Mouse (Mus musculus) megakaryocyte, adult 5-6 weeks (primary cell): ENCODE measurements at regions not wholly inside any gene's neighbourhood (a gene's known extent, or its start where the extent isn't known, plus 50 kb on each side); places are given as distances from the start of the nearest gene placed in this dataset.

Experiments
- ATAC-seq: 2 replicates; pipeline ENCODE4 v1.8.0; 2016; ENCODE audit warnings: mild to moderate bottlenecking, inconsistent platforms; ENCODE audit not compliant: poor library complexity, severe bottlenecking

DNA sequence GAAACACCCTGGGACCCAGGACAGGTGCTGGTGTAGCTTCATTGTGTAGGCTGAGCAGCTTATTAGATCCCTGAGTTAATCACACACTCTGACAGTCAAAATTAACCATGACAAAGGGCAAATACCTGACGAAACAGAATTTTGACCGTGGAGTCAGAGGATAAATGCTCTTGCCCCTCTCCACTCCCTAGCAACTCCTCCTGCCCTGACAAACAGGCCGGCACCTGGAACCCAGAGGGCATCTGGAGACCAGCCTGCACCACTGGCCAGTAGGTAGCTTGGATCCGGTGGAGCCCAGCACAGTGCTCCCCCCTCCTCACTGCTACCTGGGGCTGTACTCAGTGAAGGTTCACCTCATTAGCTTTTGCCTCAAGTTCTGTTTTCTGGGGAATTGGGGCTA, 174.5 kb downstream of the Snx10 start:
- ATAC-seq = no peak

DNA sequence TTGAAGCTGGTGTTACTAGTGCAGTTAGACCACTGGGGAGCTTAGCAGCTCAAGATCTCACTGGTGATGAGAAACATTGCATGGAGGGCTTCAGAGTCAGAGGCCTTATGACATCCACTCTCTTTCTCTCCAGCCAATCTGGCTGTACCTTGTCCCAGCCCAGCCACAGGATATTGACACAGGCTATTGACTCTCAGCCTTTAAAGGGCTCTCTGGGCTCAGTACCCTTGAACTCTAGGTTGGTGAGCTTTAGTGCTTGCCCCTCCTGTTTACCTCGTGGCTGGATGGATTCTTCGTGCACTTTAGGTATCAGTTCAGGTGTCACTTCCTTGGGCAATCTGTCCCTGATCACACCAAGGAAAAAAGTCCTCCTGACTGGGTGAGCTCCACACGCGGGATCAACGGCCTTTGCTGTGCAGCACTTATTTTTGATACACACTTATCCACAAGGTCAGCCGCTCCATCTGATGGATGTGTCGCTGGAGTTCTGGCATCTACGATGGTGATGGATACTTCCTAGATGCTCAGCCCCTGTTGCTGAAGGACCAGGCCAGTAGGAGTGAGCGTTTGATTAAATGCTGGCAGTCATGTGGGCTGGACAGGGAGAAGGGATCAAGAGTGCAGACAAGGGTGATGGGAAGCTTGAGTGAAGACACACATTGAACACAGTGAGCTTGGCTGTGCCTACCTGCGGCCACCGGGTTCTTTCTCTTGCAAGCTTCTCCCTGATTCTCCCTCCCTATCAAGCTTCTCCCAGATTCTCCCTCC, 177.7 kb downstream of the Snx10 start:
- ATAC-seq = no peak

- no peak for ATAC-seq
These were observed 178.9 kb downstream of the Snx10 start for GRCm38 (mm10) chr6:51702456-51703171.

DNA sequence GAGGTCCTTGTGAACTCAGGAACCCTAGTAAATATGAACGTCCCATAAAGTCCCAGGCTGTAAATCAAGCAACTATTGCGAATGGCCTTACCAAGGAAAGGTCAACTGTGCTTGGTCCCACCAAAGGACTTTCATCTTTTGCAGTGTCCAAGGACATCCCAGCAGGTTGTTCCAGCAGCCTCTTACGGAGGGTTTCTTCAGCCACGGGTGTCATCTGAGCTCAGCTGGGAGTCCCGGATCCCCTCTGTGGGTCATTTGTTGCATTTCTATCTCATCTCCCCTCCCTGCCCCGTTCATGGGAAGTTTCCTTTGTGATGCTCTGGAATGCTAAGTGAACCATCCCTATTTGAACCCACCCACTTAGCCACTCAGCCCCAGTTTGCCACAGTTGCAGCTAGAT, 184.3 kb downstream of the Snx10 start:
- no peak for ATAC-seq

DNA sequence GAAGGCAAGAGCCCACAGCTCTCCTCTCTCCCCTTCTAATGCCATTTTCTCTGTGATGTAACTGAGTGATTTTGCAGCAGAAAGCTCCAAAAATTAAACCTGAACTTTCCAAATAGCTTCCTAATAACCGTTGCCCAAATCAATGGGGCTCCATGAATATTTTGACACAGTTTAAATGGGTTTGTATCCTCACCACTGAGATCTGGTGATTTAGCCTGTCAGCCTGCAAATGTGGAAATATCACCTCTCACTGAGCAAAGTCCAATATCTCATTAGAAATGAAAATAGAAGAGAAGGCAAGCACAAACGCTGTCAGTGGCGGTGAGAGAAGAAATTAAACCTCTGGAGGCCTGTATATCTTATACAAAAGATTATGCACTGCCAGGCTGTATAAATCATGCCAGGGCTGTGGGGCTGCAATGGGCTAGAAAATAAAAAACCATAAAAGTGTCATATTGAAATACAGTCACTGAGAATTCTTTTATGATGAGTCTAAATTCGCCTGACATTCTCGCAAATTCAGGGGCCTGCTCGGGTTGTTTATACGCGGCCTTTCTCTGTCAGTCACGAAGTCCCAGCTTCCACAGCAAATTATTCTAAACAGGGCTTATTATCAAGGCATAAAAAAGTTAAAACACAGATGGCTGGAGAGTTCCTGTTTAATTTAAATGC, 185.1 kb downstream of the Snx10 start:
- no peak for ATAC-seq

DNA sequence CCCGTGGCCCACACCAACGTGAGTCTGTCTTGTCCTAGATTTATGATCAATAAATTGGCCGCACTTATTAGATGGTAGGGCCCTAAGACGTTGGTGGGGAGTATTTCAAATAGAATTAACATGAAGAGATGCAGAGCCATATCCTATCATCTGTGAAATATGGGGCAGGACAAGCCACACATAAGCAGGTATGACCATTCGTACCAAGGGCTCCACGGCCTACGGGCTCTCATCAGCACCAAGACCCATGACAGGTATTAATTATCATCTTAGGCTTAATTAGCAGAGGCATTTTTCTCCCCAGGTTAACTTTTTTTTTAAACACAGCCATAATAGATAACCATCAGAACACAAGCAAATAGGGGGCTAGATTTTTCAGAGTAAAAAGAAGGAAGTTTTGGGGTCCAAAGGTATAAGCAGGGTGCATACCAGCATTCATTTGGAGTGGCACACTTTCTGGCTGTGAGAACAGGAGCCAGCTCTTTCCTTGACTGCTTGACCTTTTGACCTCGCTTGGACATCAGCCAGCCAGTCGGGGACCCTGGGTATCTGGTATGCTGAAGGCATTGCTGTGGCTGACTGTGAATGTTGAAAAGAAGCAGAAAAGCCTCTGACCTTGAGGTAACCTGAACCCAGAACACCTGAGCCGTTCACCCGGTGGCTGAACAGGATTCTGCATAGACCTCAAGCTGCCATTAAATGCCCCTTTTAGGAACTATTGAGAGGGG, 185.8 kb downstream of the Snx10 start:
- ATAC-seq = no peak

DNA sequence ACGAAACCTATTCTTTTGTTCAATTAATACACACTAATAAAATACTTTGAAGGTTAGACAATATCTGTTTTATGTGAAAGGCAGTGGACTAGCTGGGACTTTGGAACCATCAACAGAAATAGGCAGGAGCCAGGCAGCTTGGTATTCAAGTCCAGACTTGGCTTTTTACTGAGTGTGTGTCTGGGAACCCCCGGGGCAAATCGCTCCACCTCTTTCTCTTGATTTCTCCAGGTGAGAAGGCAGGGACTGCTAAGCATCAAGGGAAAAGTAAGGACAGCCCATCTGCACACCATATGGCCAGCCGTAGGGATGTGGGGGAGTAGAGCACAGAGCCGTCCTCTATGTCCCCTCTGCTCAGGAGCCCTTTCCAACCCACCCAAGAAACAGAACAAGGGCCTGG, 186.5 kb downstream of the Snx10 start:
- no peak for ATAC-seq

DNA sequence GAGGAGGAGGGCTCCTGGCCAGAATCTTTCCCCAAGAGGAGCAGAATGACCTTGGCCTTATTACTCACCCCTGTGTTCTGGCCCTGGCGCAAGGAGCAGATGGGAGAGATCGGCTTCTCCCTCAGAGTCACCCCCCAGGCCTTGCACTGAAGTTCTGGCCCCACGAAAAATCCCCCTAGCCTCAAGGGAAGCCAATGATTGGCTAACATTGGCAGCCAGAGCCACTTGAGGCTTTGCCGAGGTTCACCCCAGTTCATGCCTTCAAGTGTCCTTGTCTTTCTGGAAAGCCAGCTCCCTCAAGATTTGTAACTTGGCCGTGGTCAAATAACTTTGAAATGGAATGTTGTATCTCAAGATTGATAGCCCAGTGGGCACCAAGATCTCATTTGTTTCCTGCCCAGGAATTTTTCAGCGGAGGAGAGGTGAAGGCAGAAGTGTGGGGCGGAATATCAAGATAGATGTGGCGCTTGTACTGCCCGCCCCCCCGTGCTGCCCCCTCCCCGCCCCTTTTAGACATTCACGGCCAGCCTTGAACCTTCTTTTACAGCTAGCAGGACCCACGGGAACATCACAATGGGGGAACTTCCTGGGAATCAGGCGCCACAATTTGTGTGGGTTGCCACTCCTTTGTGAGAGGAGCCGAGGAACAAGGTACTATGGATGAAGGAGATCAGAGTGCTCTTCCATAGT, 187.4 kb downstream of the Snx10 start:
- no peak for ATAC-seq

DNA sequence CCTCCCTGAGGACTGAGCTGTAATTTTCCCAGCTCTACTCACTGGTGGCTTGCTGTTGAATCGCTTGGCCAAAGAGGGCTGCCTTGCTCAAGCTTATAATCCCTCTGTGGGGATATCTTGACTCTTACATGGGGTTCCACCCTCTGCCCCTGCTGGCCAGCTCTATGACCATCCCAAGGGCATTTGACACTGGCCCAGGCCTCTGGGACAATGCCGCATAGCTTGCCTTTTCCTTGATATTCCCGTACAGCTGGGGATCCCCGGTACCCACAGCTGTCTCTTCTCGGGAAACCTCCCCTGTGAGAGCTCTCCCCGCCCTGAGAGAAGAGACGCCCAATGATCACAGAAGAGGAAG, 187.9 kb downstream of the Snx10 start:
- no peak for ATAC-seq

- no peak for ATAC-seq
These were observed 191.6 kb downstream of the Snx10 start for GRCm38 (mm10) chr6:51715158-51715840.

- no peak for ATAC-seq
These were observed 193.7 kb downstream of the Snx10 start for GRCm38 (mm10) chr6:51717386-51717785.

GRCm38 (mm10) chr6:51720705-51721104, 197.0 kb downstream of the Snx10 start:
- ATAC-seq = no peak

DNA sequence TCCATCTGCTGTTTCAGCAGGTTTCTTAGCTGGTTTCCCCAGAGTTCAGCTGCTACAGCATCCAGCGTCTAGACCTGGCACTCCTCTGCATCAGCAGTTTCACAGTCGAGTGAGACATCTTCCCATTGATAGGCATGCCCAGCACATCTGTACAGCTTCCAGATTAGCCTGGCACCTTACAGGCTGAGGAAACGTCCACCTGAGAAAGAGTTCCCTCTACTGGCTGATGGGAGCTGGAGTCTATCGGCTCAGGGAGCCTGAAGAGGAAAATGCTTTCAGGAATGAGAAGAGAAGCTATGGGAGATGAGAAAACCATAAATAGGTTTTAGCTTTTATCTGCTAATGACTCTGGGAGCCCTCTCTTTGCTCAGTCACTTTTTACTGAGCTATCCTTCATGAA, 199.4 kb downstream of the Snx10 start:
- no peak for ATAC-seq

DNA sequence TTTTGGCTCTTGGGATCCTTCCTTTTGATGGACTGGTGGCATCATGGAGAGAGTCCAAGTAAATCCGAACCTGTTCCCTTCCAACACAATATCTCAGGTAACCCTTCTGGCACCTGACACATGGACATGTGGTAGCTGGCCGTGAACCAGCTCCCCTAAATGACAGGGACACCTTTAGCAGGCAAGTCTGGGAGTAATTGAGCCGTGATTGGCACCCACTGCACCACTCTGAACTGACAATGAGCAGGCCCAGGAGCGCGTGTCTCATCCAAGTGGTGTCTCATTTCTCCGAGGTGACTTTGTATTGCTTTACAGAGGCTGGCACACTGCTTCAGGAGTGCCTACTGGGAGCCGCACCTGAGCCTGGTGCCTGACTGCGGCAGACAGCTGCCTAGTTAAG, 203.5 kb downstream of the Snx10 start:
- ATAC-seq = no peak

DNA sequence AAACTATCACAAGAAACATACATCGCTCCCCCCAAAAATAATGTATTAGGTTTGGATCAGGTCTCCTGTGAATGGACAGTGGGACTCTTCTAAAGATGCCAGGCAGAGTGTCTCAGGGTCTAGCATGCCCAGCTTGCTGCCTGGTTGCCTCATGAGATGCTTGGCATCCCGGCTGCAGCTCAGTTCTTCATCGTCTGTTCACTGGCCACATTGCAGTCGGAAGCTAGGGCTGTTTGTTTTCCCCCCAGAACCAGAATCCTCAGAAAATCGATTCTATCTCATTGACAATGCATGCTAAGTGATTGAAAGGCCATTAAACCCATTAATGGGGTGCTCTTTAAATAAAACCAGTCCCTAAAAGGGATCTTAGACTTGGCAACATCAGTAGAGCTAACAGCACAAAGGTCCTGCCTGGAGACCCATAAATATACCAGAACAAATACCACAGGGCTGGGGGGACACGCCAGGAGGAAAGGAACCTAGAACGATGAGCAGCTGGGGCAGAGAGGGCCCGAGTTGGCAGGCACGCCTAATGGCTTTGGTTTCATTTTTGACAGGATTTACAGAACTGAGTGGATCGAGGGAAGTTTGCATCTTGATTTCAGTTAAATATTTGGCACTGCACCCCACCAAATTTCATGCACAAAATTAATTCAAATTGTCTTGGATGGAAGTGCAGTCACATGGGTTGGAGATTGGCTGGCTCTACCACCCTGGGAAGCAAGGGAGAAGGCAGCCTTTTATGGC, 205.3 kb downstream of the Snx10 start:
- ATAC-seq = no peak

DNA sequence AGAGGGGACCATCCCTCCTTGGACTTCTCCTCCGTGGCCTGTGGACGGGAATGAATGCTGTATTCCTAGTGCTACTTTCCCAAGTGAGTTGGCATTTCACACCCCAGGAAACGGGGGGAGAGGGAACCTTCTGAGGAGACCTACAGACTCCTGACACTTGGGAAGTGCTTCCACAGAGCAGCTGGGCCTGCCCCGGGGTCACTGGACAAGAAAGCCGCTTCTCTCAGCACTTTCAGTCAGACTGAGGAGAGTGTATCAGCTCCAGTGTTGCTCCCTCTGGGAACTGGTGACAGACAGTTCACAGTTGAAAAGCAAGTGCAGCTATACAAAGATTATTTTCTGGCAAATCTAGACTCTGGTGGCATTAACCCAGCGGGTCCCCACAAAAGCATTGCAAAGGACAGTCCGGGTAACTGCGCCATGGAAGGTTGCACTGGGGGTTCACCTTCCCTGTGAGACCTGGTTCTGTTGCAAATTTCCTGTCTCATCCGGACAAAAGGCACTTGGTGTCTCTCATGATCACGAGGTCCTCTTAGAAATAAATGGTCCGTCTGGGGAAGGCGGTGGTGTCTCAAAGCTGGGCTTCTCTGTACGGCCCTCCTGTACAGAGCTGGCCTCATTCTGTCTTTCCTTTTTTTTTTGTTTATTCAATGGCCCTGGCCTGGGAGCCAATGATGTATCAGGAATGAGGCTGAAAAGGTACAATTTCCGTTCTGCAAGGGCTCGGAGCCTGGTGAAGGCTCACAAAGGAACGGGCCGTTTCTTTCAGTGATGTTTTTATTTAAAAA, 207.1 kb downstream of the Snx10 start:
- no peak for ATAC-seq

DNA sequence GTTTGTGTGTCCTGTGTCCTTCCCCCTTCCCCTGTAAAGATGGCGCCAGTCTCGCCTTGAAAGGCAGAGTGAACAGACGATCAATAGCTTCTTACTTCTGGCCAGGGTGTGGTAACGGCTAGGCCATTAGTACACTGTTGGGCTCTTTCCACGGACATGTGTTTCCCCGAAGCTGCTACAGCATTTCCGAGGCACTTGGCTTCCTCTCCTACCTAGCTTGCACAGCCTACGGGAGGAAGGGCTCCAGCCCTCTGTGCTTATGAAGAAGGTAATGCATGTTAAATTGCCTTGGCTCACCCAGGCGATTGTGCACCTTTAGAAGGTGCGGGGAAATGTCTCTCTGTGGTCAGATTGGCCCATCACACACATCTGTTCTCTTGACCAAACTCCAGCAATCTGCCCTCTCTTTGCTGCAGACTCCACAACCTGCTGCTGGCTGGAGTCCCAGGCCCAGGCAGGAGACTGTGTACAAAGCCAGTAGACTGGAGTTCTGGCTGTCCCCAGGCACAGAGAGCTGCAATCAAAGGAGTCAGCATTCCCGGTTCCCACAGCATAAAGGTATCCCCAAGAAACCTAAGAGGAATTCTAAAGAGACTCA, 208.7 kb downstream of the Snx10 start:
- no peak for ATAC-seq

DNA sequence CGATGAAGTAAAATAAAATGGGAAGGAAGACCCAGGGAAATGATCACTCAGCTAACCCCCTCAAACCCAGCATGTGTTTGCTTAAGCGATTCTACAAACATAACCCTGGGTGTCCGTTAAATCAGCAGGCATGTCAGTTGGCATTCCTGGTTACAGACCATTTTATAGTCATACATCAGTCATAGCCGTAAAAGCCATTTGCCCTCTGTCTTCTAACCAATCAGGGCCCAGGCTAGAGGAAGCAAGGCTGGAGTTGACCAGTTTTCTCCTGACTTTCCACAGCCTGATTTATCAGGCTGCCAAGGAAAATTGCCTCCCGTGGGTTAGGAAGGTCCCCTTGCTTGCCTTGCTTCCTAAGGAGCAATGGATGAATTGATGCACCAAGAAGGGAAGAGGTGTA, 212.3 kb downstream of the Snx10 start:
- ATAC-seq = no peak
